In the genomic region with DNA sequence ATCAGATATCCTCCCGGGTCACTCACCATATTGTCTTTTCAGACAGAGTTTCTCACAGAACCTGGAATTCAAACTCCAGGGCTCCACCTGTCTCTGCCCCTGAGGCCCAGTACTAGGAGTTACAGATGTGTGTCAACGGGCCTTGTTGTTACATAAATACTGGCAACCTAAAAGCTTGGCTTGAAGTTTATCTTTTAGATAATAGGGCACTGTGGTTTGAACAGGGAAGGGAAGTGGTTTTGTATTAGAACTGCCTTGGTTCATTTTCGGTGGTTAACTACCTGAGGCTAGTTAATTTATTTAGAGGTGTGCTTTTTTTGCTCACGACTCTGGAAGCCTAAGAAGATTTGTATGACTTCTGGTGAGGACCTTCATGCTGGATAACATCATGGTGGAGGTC, we compare ENCODE assay signal across 1 mouse cellular context.
TF ChIP-seq lines count a peak whose summit lies in the region.

No protein-coding gene starts in this region.

TF ChIP-seq in MEL, 35 proteins besides CTCF, POLR2A, EP300 and RAD21 (continued from another document):
- TF ChIP-seq MAFK (IDR thresholded peaks at IDR 0.05; ENCODE audit: borderline replicate concordance, low read depth, low read length) = no peak
- no peak for TF ChIP-seq SMC3 (IDR thresholded peaks at IDR 0.05; ENCODE audit: low read depth, low read length)
- no peak for TF ChIP-seq NELFE (IDR thresholded peaks at IDR 0.05; ENCODE audit: low read depth, low read length)
- TF ChIP-seq RCOR1 (IDR thresholded peaks at IDR 0.05; ENCODE audit: low read depth, low read length) = peak; percentile 98
- TF ChIP-seq TCF12 (IDR thresholded peaks at IDR 0.05; ENCODE audit: low read depth, low read length) = peak; percentile 31
- TF ChIP-seq BHLHE40 (IDR thresholded peaks at IDR 0.05; ENCODE audit: borderline replicate concordance, low read depth, low read length) = peak; percentile 70
- TF ChIP-seq USF2 (IDR thresholded peaks at IDR 0.05; ENCODE audit: borderline replicate concordance in 1 of 2, insufficient read depth in 1 of 2, low read depth in 1 of 2, low read length in 2 of 2) = no peak
